Comparison of ENCODE assay signal across 19 mouse cellular contexts in genomic region chr1:150489148-150489547, GRCm38 (mm10). TPM values are rescaled to one million over a fixed set of nuclear protein-coding genes. Genes with fewer than 3 reads are reported as not detected.
DNase-seq lines count a peak whose midpoint lies in the region; ATAC-seq and TF ChIP-seq lines count a peak whose summit lies in the region.
"Had no signal": no experiment of that assay in that cellular context is flagged by ENCODE, and none has a peak within 500 bp of the region (broad histone marks: within the 10 kb centered on the region; RNA-seq: fewer than 3 reads in every experiment).

No protein-coding gene starts in this region.

- H3K4me2 ChIP-seq in forebrain, postnatal 0 days (ENCODE audit: low read depth), result no peak overlapping the region
- no peak overlapping the region for H3K4me2 ChIP-seq in forebrain, embryonic 12.5 days
- H3K4me2 ChIP-seq in limb, embryonic 14.5 days (replicated peaks; ENCODE audit: low read depth, low read length, severe bottlenecking), result no peak overlapping the region
- H3K4me2 ChIP-seq: heart, embryonic 13.5 days; hindbrain, embryonic 15.5 days had no signal

- no peak for DNase-seq in forebrain, postnatal 0 days
- DNase-seq in right cerebral cortex, adult 18-20 months, result peak; percentile 9
- DNase-seq in right cerebral cortex, postnatal 14 days, result no peak
- peak; percentile 40 for DNase-seq in limb, embryonic 14.5 days (ENCODE audit: low spot score)
- no peak for DNase-seq in spleen, adult 12 weeks (ENCODE audit: low spot score)
- DNase-seq: adrenal gland, adult 2 months; adrenal gland, postnatal 25 days; cerebellum, adult 11-12 months; cerebellum, adult 9-11 months; gastrocnemius, postnatal 36 days; heart, adult 11 months; heart, postnatal 36 days had no signal

- no peaks in the 10 kb centered on the region for H3K27me3 ChIP-seq in forebrain, postnatal 0 days (ENCODE audit: insufficient read depth, low read length)
- H3K27me3 ChIP-seq in forebrain, embryonic 12.5 days, result no peaks in the 10 kb centered on the region
- H3K27me3 ChIP-seq in limb, embryonic 14.5 days (ENCODE audit: control insufficient read depth, insufficient read depth, low read length), result no peaks in the 10 kb centered on the region
- H3K27me3 ChIP-seq: heart, embryonic 13.5 days; hindbrain, embryonic 15.5 days had no signal

- H3K4me3 ChIP-seq in forebrain, postnatal 0 days (ENCODE audit: low read depth, low read length), result no peak overlapping the region
- no peak overlapping the region for H3K4me3 ChIP-seq in forebrain, embryonic 12.5 days (replicated peaks)
- H3K4me3 ChIP-seq in limb, embryonic 14.5 days (replicated peaks; ENCODE audit: low read length), result no peak overlapping the region
- H3K4me3 ChIP-seq: embryonic facial prominence, embryonic 10.5 days; erythroblast, embryonic 14.5 days; forebrain, embryonic 10.5 days; heart, embryonic 13.5 days; hindbrain, embryonic 15.5 days had no signal

- 0 out of 2 replicates have a peak, but pooled peaks cover 3% of the 10 kb centered on the region for H3K4me1 ChIP-seq in forebrain, postnatal 0 days (ENCODE audit: insufficient read depth)
- H3K4me1 ChIP-seq in forebrain, embryonic 12.5 days, result no peaks in the 10 kb centered on the region
- no peaks in the 10 kb centered on the region for H3K4me1 ChIP-seq in limb, embryonic 14.5 days (ENCODE audit: control insufficient read depth, insufficient read depth, low read length)
- H3K4me1 ChIP-seq: forebrain, embryonic 10.5 days; heart, embryonic 13.5 days; hindbrain, embryonic 15.5 days had no signal

- TF ChIP-seq CTCF in forebrain, postnatal 0 days (IDR thresholded peaks at IDR 0.05; ENCODE audit: low read depth), result no peak

- no peaks in the 10 kb centered on the region for H3K9me3 ChIP-seq in forebrain, postnatal 0 days (ENCODE audit: low read length)
- H3K9me3 ChIP-seq in forebrain, embryonic 12.5 days, result no peaks in the 10 kb centered on the region
- H3K9me3 ChIP-seq in limb, embryonic 14.5 days (ENCODE audit: control insufficient read depth, low read length), result no peaks in the 10 kb centered on the region
- H3K9me3 ChIP-seq: embryonic facial prominence, embryonic 10.5 days; forebrain, embryonic 10.5 days; heart, embryonic 13.5 days; hindbrain, embryonic 15.5 days had no signal

- ATAC-seq in forebrain, postnatal 0 days, result peak; percentile 14; the same call in 1 of the 2 replicates
- ATAC-seq in forebrain, embryonic 12.5 days (ENCODE audit: low FRiP score), result no peak
- no peak for ATAC-seq in limb, embryonic 14.5 days (ENCODE audit: low FRiP score, low read depth)
- ATAC-seq: intestine, embryonic 16.5 days had no signal

- TF ChIP-seq POLR2A in limb, embryonic 14.5 days (IDR thresholded peaks at IDR 0.05; ENCODE audit: borderline replicate concordance, extremely low read depth, insufficient read depth, insufficient read length), result no peak

- H3K9ac ChIP-seq in forebrain, postnatal 0 days, result no peak overlapping the region
- H3K9ac ChIP-seq in forebrain, embryonic 12.5 days, result no peak overlapping the region
- H3K9ac ChIP-seq in limb, embryonic 14.5 days (ENCODE audit: low read depth, low read length, severe bottlenecking), result no peak overlapping the region
- H3K9ac ChIP-seq: heart, embryonic 13.5 days; hindbrain, embryonic 15.5 days had no signal

- H3K36me3 ChIP-seq in forebrain, postnatal 0 days (ENCODE audit: insufficient read depth), result no peaks in the 10 kb centered on the region
- H3K36me3 ChIP-seq in forebrain, embryonic 12.5 days (replicated peaks), result no peaks in the 10 kb centered on the region
- no peaks in the 10 kb centered on the region for H3K36me3 ChIP-seq in limb, embryonic 14.5 days (ENCODE audit: control insufficient read depth, insufficient read depth, low read length)
- H3K36me3 ChIP-seq: embryonic facial prominence, embryonic 10.5 days; forebrain, embryonic 10.5 days; heart, embryonic 13.5 days; hindbrain, embryonic 15.5 days had no signal

- 82% methylated on average over 2 of the region's 2 CpGs for WGBS in forebrain, postnatal 0 days
- 91% methylated on average over 2 of the region's 2 CpGs for WGBS in forebrain, embryonic 12.5 days
- WGBS in limb, embryonic 14.5 days, result 65% methylated on average over 2 of the region's 2 CpGs

- no peak overlapping the region for H3K27ac ChIP-seq in forebrain, postnatal 0 days (ENCODE audit: low read depth, low read length)
- no peak overlapping the region for H3K27ac ChIP-seq in forebrain, embryonic 12.5 days
- H3K27ac ChIP-seq in limb, embryonic 14.5 days (replicated peaks; ENCODE audit: low read depth, low read length), result no peak overlapping the region
- H3K27ac ChIP-seq: embryonic facial prominence, embryonic 10.5 days; forebrain, embryonic 10.5 days; heart, embryonic 13.5 days; hindbrain, embryonic 15.5 days had no signal

RNA-seq across cellular contexts. Expression of gene Prg4, which starts 23.2 kb away (rescaled TPM):
- 0.23 and 1.00 TPM in 2 replicates for total RNA-seq in forebrain, postnatal 0 days (2014; rRNA removed)
- 0.39 and 0.96 TPM in 2 replicates for polyA plus RNA-seq in forebrain, postnatal 0 days (2015; fragmentation: Nextera tagmentation; extraction: Ambion mirVana)
- polyA plus RNA-seq in forebrain, embryonic 12.5 days (2016; fragmentation: Nextera tagmentation; extraction: Ambion mirVana), result 0.72 and 0.91 TPM in 2 replicates
- 1.9 and 2.5 TPM in 2 replicates for polyA plus RNA-seq in limb, embryonic 14.5 days (2012; rRNA removed)
- 2.3 and 2.8 TPM in 2 replicates for polyA plus RNA-seq in limb, embryonic 14.5 days (2014; fragmentation: Nextera tagmentation; extraction: Ambion mirVana)
- polyA plus RNA-seq: erythroblast, embryonic 14.5 days had no signal

Comparison
In these comparisons a context has a peak if more than half of its experiments do, and no peak if none do; other contexts are left out.
1. DNase-seq: peak in right cerebral cortex, adult 18-20 months (single experiment) and limb, embryonic 14.5 days (single experiment); none in forebrain, postnatal 0 days (single experiment), right cerebral cortex, postnatal 14 days (single experiment) and spleen, adult 12 weeks (single experiment).